Mouse (Mus musculus) embryonic facial prominence, embryonic 13.5 days (tissue): ENCODE measurements around the gene Prpsap2. TPM values are rescaled to one million over a fixed set of nuclear protein-coding genes. Genes with fewer than 3 reads are reported as not detected.

Experiments used
- ATAC-seq: fragments of 200-750 bp; cut with Nextera tagmentation; 2 replicates; pipeline ENCODE4 v1.8.0; 2017; ENCODE audit warnings: low read depth; ENCODE audit not compliant: insufficient number of reproducible peaks, insufficient read depth, low FRiP score, low TSS enrichment
- H3K27ac ChIP-seq: fragments of 300-500 bp; sonication (generic); 2 replicates; pipeline ENCODE4 v1.5.1; 2015; ENCODE audit warnings: moderate library complexity, mild to moderate bottlenecking, inconsistent platforms
- H3K27me3 ChIP-seq: fragments of 300-500 bp; sonication (generic); 2 replicates; pipeline ENCODE4 v1.6.1; 2015; ENCODE audit warnings: mild to moderate bottlenecking, inconsistent platforms
- H3K36me3 ChIP-seq: fragments of 300-500 bp; sonication (generic); 2 replicates; pipeline ENCODE4 v1.6.1; 2015; ENCODE audit warnings: mild to moderate bottlenecking, inconsistent platforms
- H3K4me1 ChIP-seq: fragments of 300-500 bp; sonication (generic); 2 replicates; pipeline ENCODE4 v1.6.1; 2015; ENCODE audit warnings: inconsistent platforms
- H3K4me2 ChIP-seq: fragments of 300-500 bp; sonication (generic); 2 replicates; pipeline ENCODE4 v1.6.1; 2015; ENCODE audit warnings: moderate library complexity, mild to moderate bottlenecking, inconsistent platforms
- H3K4me3 ChIP-seq: fragments of 300-500 bp; sonication (generic); 2 replicates; pipeline ENCODE4 v1.5.1; 2015; ENCODE audit warnings: mild to moderate bottlenecking, inconsistent platforms
- H3K9ac ChIP-seq: fragments of 300-500 bp; sonication (generic); 2 replicates; pipeline ENCODE4 v1.6.1; 2015; ENCODE audit warnings: mild to moderate bottlenecking, inconsistent platforms
- H3K9me3 ChIP-seq: fragments of 300-500 bp; sonication (generic); 2 replicates; pipeline ENCODE4 v1.6.1; 2016; ENCODE audit warnings: inconsistent platforms
- WGBS: fragments of 180-500 bp; shearing (Covaris S2); methylation state at CpG from one replicate; pipeline ENCODE4 v1.1.7; 2015; ENCODE audit warnings: mixed read lengths; 5-methylcytosine and 5-hydroxymethylcytosine counted together
- polyA plus RNA-seq: library from polyadenylated mRNA; unstranded; fragments of >200 nt; fragmentation: Nextera tagmentation; extraction: Ambion mirVana; gene quantifications from 2 replicates; pipeline ENCODE4 v1.2.1, GENCODE M21; 2015

Prpsap2 gene
- polyA plus RNA-seq, 1 experiment from 2014 or later, result 35.0 TPM

GRCm38 (mm10) chr11:61744460-61744859 lies 17.4 kb downstream of the Prpsap2 start:
- no peaks in the 10 kb centered on the region for H3K4me1 ChIP-seq
- no peak for ATAC-seq
- H3K4me3 ChIP-seq, result no peak overlapping the region
- H3K9me3 ChIP-seq, result no peaks in the 10 kb centered on the region
- H3K36me3 ChIP-seq, result peaks cover 77% of the 10 kb centered on the region
- no peaks in the 10 kb centered on the region for H3K27me3 ChIP-seq
- H3K27ac ChIP-seq, result no peak overlapping the region
- 58% methylated on average over 3 of the region's 3 CpGs for WGBS
- no peak overlapping the region for H3K9ac ChIP-seq
- H3K4me2 ChIP-seq, result no peak overlapping the region

GRCm38 (mm10) chr11:61743768-61744167 lies 18.1 kb downstream of the Prpsap2 start:
- H3K4me1 ChIP-seq, result no peaks in the 10 kb centered on the region
- peaks cover 77% of the 10 kb centered on the region for H3K36me3 ChIP-seq
- no peak for ATAC-seq

GRCm38 (mm10) chr11:61740500-61740899 lies 21.4 kb downstream of the Prpsap2 start:
- no peaks in the 10 kb centered on the region for H3K27me3 ChIP-seq
- no peaks in the 10 kb centered on the region for H3K4me1 ChIP-seq
- H3K9ac ChIP-seq, result no peak overlapping the region
- peaks cover 92% of the 10 kb centered on the region for H3K36me3 ChIP-seq
- no peak overlapping the region for H3K27ac ChIP-seq
- no peaks in the 10 kb centered on the region for H3K9me3 ChIP-seq
- 90% methylated on average over 1 of the region's 1 CpGs for whole genome bisulfite sequencing
- ATAC-seq, result no peak
- H3K4me3 ChIP-seq, result no peak overlapping the region
- no peak overlapping the region for H3K4me2 ChIP-seq

More at GRCm38 (mm10) chr11:61743768-61744167, 18.1 kb downstream of the Prpsap2 start:
- Histone ChIP-seq H3K27ac (no peak overlapping the region), H3K27me3 (no peaks in the 10 kb centered on the region), H3K4me3 (no peak overlapping the region), H3K4me2 (no peak overlapping the region), H3K9ac (no peak overlapping the region), H3K9me3 (no peaks in the 10 kb centered on the region)
- WGBS, result 84% methylated on average over 3 of the region's 3 CpGs

- H3K27ac ChIP-seq, result no peak overlapping the region
- 89% methylated on average over 1 of the region's 1 CpGs for WGBS
- no peaks in the 10 kb centered on the region for H3K4me1 ChIP-seq
- H3K27me3 ChIP-seq, result no peaks in the 10 kb centered on the region
- H3K9ac ChIP-seq, result no peak overlapping the region
- peaks cover 95% of the 10 kb centered on the region for H3K36me3 ChIP-seq
- no peaks in the 10 kb centered on the region for H3K9me3 ChIP-seq
- ATAC-seq, result no peak
- H3K4me2 ChIP-seq, result no peak overlapping the region
- H3K4me3 ChIP-seq, result no peak overlapping the region
Measured at GRCm38 (mm10) chr11:61737290-61737689, 24.6 kb downstream of the Prpsap2 start.

- Histone ChIP-seq H3K4me3 (no peak overlapping the region), H3K27me3 (no peaks in the 10 kb centered on the region), H3K4me2 (no peak overlapping the region), H3K4me1 (no peaks in the 10 kb centered on the region), H3K27ac (no peak overlapping the region), H3K9ac (no peak overlapping the region), H3K36me3 (peaks cover 90% of the 10 kb centered on the region), H3K9me3 (no peaks in the 10 kb centered on the region)
- 90% methylated on average over 7 of the region's 7 CpGs for WGBS
- ATAC-seq, result no peak
Measured at GRCm38 (mm10) chr11:61732672-61733071, 29.2 kb downstream of the Prpsap2 start.

GRCm38 (mm10) chr11:61728037-61728436 lies 33.9 kb downstream of the Prpsap2 start:
- Histone ChIP-seq H3K9ac (no peak overlapping the region), H3K27me3 (no peaks in the 10 kb centered on the region), H3K4me1 (no peaks in the 10 kb centered on the region), H3K4me3 (no peak overlapping the region), H3K27ac (no peak overlapping the region), H3K9me3 (no peaks in the 10 kb centered on the region), H3K4me2 (no peak overlapping the region), H3K36me3 (peaks cover 63% of the 10 kb centered on the region)
- ATAC-seq, result no peak
- WGBS, result 51% methylated on average over 2 of the region's 2 CpGs

- Histone ChIP-seq H3K27ac (no peak overlapping the region), H3K4me1 (no peaks in the 10 kb centered on the region), H3K36me3 (peaks cover 9% of the 10 kb centered on the region; the same call in 1 of the 2 replicates), H3K9ac (no peak overlapping the region), H3K27me3 (no peaks in the 10 kb centered on the region), H3K9me3 (no peaks in the 10 kb centered on the region), H3K4me2 (no peak overlapping the region), H3K4me3 (no peak overlapping the region)
- 75% methylated on average over 5 of the region's 5 CpGs for WGBS
- no peak for ATAC-seq
Measured at GRCm38 (mm10) chr11:61722077-61722476, 39.8 kb downstream of the Prpsap2 start.

- no peak within 1 kb of the TSS for H3K4me2 ChIP-seq
Measured at GRCm38 (mm10) chr11:61720636-61721035, 41.3 kb downstream of the Prpsap2 start, which contains the start of gene Slc5a10. TSS of gene Slc5a10 (minus strand) at chr11:61720826.

GRCm38 (mm10) chr11:61719826-61720225 lies 42.1 kb downstream of the Prpsap2 start:
- 79% methylated on average over 8 of the region's 8 CpGs for WGBS
- no peak for ATAC-seq
- no peaks in the 10 kb centered on the region; the same call in 1 of the 2 replicates for H3K4me1 ChIP-seq
- no peak overlapping the region for H3K4me2 ChIP-seq
- H3K27me3 ChIP-seq, result no peaks in the 10 kb centered on the region
- no peaks in the 10 kb centered on the region for H3K36me3 ChIP-seq
- no peak overlapping the region for H3K4me3 ChIP-seq
- no peak overlapping the region for H3K27ac ChIP-seq
- H3K9ac ChIP-seq, result no peak overlapping the region
- H3K9me3 ChIP-seq, result no peaks in the 10 kb centered on the region

More at GRCm38 (mm10) chr11:61720636-61721035, 41.3 kb downstream of the Prpsap2 start, which contains the start of gene Slc5a10:
- Histone ChIP-seq H3K27ac (no peak within 1 kb of the TSS), H3K36me3 (no peaks in the 10 kb centered on the region), H3K27me3 (no peaks in the 10 kb centered on the region), H3K4me1 (no peaks in the 10 kb centered on the region), H3K9ac (no peak within 1 kb of the TSS), H3K4me3 (no peak within 1 kb of the TSS), H3K9me3 (no peaks in the 10 kb centered on the region)
- 83% methylated on average over 3 of the region's 3 CpGs for WGBS
- ATAC-seq, result no peak

GRCm38 (mm10) chr11:61719387-61719786 lies 42.5 kb downstream of the Prpsap2 start:
- WGBS, result 58% methylated on average over 3 of the region's 3 CpGs
- Histone ChIP-seq H3K4me1 (no peaks in the 10 kb centered on the region; the same call in 1 of the 2 replicates), H3K9ac (no peak overlapping the region), H3K4me2 (no peak overlapping the region), H3K27ac (no peak overlapping the region), H3K36me3 (no peaks in the 10 kb centered on the region), H3K4me3 (no peak overlapping the region), H3K27me3 (no peaks in the 10 kb centered on the region), H3K9me3 (no peaks in the 10 kb centered on the region)
- no peak for ATAC-seq

- no peak overlapping the region for H3K27ac ChIP-seq
- no peak overlapping the region for H3K9ac ChIP-seq
- ATAC-seq, result no peak
- WGBS, result 61% methylated on average over 5 of the region's 5 CpGs
- no peak overlapping the region for H3K4me2 ChIP-seq
- H3K36me3 ChIP-seq, result no peaks in the 10 kb centered on the region
- H3K4me3 ChIP-seq, result no peak overlapping the region
- H3K9me3 ChIP-seq, result no peaks in the 10 kb centered on the region
- H3K4me1 ChIP-seq, result no peaks in the 10 kb centered on the region; the same call in 1 of the 2 replicates
- no peaks in the 10 kb centered on the region for H3K27me3 ChIP-seq
Measured at GRCm38 (mm10) chr11:61717990-61718389, 43.9 kb downstream of the Prpsap2 start.

- no peaks in the 10 kb centered on the region for H3K9me3 ChIP-seq
- ATAC-seq, result no peak
- 69% methylated on average over 6 of the region's 6 CpGs for WGBS
- no peak overlapping the region for H3K4me2 ChIP-seq
- H3K27me3 ChIP-seq, result no peaks in the 10 kb centered on the region
- no peak overlapping the region for H3K4me3 ChIP-seq
- no peaks in the 10 kb centered on the region; the same call in 1 of the 2 replicates for H3K4me1 ChIP-seq
- H3K36me3 ChIP-seq, result no peaks in the 10 kb centered on the region
- peak overlapping the region; percentile 40; the same call in 1 of the 2 replicates for H3K9ac ChIP-seq
- H3K27ac ChIP-seq, result no peak overlapping the region
Measured at GRCm38 (mm10) chr11:61715130-61715529, 46.8 kb downstream of the Prpsap2 start.
